In the genomic region with DNA sequence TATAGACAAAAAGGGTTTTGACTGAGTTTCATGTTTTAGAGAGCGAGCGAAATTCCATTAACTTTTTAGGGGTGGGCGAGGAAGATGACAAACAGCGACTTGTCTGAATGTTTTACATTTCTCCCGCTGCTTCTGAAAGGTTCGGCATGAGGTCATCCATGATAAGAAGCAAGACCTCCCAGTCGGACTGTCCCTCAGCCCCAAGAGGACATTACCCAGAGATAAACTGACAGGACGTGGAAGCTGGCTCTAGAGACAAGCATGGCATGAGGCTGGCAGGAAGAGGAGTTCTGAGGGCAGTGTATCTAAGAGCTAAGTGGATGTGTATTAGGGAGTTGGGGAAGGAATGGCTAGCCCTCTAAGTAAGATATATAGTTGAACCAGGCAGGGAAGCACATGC, we compare ENCODE assay signal across 10 mouse cellular contexts.
DNase-seq lines count a peak whose midpoint lies in the region; ATAC-seq and TF ChIP-seq lines count a peak whose summit lies in the region.
"Had no signal": no experiment of that assay in that cellular context is flagged by ENCODE, and none has a peak within 500 bp of the region (broad histone marks: within the 10 kb centered on the region; RNA-seq: fewer than 3 reads in every experiment).

No protein-coding gene starts in this region.

- peaks cover 6% of the 10 kb centered on the region for H3K4me1 ChIP-seq in heart, adult 2 months (ENCODE audit: control insufficient read depth, insufficient read depth, low read length)
- H3K4me1 ChIP-seq in testis, adult 2 months (ENCODE audit: control insufficient read depth, insufficient read depth, low read length), result no peaks in the 10 kb centered on the region
- H3K4me1 ChIP-seq in limb, embryonic 10.5 days, result peaks cover 53% of the 10 kb centered on the region

- no peak for TF ChIP-seq POLR2A in heart, adult 2 months (IDR thresholded peaks at IDR 0.05; ENCODE audit: insufficient read depth, low read depth, low read length)
- no peak for TF ChIP-seq POLR2A in testis, adult 2 months (IDR thresholded peaks at IDR 0.05; ENCODE audit: control insufficient read depth, low read depth, low read length)

- no peak for ATAC-seq in CD4-positive, CD25-positive, alpha-beta regulatory T cell, adult 4 months

- TF ChIP-seq EP300 in heart, adult 2 months (IDR thresholded peaks at IDR 0.05; ENCODE audit: insufficient read depth, low read depth, low read length), result no peak

- H3K9me3 ChIP-seq in limb, embryonic 10.5 days (replicated peaks), result no peaks in the 10 kb centered on the region

- H3K79me2 ChIP-seq in heart, adult 2 months (replicated peaks; ENCODE audit: control insufficient read depth, insufficient read depth, low read length), result no peaks in the 10 kb centered on the region

- no peaks in the 10 kb centered on the region for H3K27me3 ChIP-seq in heart, adult 2 months (ENCODE audit: control insufficient read depth, insufficient read depth, low read length)
- H3K27me3 ChIP-seq in testis, adult 2 months (ENCODE audit: control insufficient read depth, insufficient read depth, low read length), result no peaks in the 10 kb centered on the region
- peaks cover 98% of the 10 kb centered on the region for H3K27me3 ChIP-seq in limb, embryonic 10.5 days (ENCODE audit: low read depth, poor library complexity, severe bottlenecking)

- DNase-seq in heart, adult 2 months, result peak in 1 of 2 experiments; percentile 36
- no peak for DNase-seq in heart, postnatal 14 days
- DNase-seq in testis, postnatal 14 days (ENCODE audit: low spot score), result no peak
- DNase-seq in limb, embryonic 10.5 days (ENCODE audit: low spot score), result no peak
- DNase-seq in ovary, adult 18-20 months (ENCODE audit: low spot score), result no peak
- DNase-seq in right cerebral cortex, postnatal 4 days, result no peak
- DNase-seq: adrenal gland, postnatal 25 days; lung, adult 2 months had no signal

- WGBS in heart, adult 2 months, result 26% methylated on average over 8 of the region's 8 CpGs
- 55% methylated on average over 8 of the region's 8 CpGs for WGBS in limb, embryonic 10.5 days

- H3K27ac ChIP-seq in heart, adult 2 months, result peak overlapping the region; percentile 57
- peak overlapping the region; percentile 36; the same call in 1 of the 2 replicates for H3K27ac ChIP-seq in testis, adult 2 months (ENCODE audit: control insufficient read depth, insufficient read depth, low read depth, low read length)
- peak overlapping the region; percentile 33; the same call in 1 of the 2 replicates for H3K27ac ChIP-seq in limb, embryonic 10.5 days

- no peak for TF ChIP-seq CTCF in heart, adult 2 months (IDR thresholded peaks at IDR 0.05)
- no peak for TF ChIP-seq CTCF in testis, adult 2 months (IDR thresholded peaks at IDR 0.05; ENCODE audit: control insufficient read depth, insufficient read depth, insufficient replicate concordance, low read depth, low read length)

- no peaks in the 10 kb centered on the region for H3K36me3 ChIP-seq in heart, adult 2 months (ENCODE audit: control insufficient read depth, insufficient read depth, low read length)
- H3K36me3 ChIP-seq in testis, adult 2 months (ENCODE audit: control insufficient read depth, insufficient read depth, low read length), result no peaks in the 10 kb centered on the region
- no peaks in the 10 kb centered on the region for H3K36me3 ChIP-seq in limb, embryonic 10.5 days

- no peak overlapping the region for H3K4me3 ChIP-seq in heart, adult 2 months
- no peak overlapping the region for H3K4me3 ChIP-seq in testis, adult 2 months (ENCODE audit: control insufficient read depth, low read depth, low read length)
- no peak overlapping the region for H3K4me3 ChIP-seq in limb, embryonic 10.5 days

- intact Hi-C loops in heart, adult 2 months (cut with DNase I), result no loop called here
- intact Hi-C loops in heart, postnatal 14 days (cut with DNase I), result no loop called here

- no peak overlapping the region for H3K9ac ChIP-seq in heart, adult 2 months (ENCODE audit: low read depth, low read length)
